Mouse (Mus musculus) cerebellum, postnatal 10 days (tissue): ENCODE measurements around the gene Dpm3.

Source experiments
- DNase-seq, 2 experiments: peaks; one replicate each; pipeline ENCODE4 v3.0.0; 2021; ENCODE audit warnings: mixed read lengths in 2 of 2

The Dpm3 gene

GRCm38 (mm10) chr3:89295685-89296230 lies 36.6 kb downstream of the Dpm3 start:
- DNase-seq, result no peak

- no peak for DNase-seq
Measured at GRCm38 (mm10) chr3:89296761-89297396, 37.7 kb downstream of the Dpm3 start.

- no peak for DNase-seq
Measured at GRCm38 (mm10) chr3:89298908-89299307, 39.8 kb downstream of the Dpm3 start.

GRCm38 (mm10) chr3:89299499-89299898 lies 40.3 kb downstream of the Dpm3 start:
- no peak for DNase-seq

- DNase-seq, result no peak
Measured at GRCm38 (mm10) chr3:89300071-89300470, 40.9 kb downstream of the Dpm3 start.

- DNase-seq, result no peak
Measured at GRCm38 (mm10) chr3:89300514-89300913, 41.4 kb downstream of the Dpm3 start.

GRCm38 (mm10) chr3:89304440-89304839 lies 45.3 kb downstream of the Dpm3 start:
- DNase-seq, result no peak

- DNase-seq, result no peak
Measured at GRCm38 (mm10) chr3:89305105-89305504, 45.9 kb downstream of the Dpm3 start.

GRCm38 (mm10) chr3:89305551-89306325 lies 46.6 kb downstream of the Dpm3 start:
- DNase-seq, result no peak

- DNase-seq, result peak; percentile 83 to 88
Measured at GRCm38 (mm10) chr3:89308089-89308488, 48.9 kb downstream of the Dpm3 start.

GRCm38 (mm10) chr3:89314340-89314739 lies 55.2 kb downstream of the Dpm3 start:
- no peak for DNase-seq

GRCm38 (mm10) chr3:89314791-89315190 lies 55.6 kb downstream of the Dpm3 start:
- DNase-seq, result peak in 1 of 2 experiments; percentile 23

GRCm38 (mm10) chr3:89315195-89315929 lies 56.2 kb downstream of the Dpm3 start:
- DNase-seq, result peak; percentile 91 to 94

GRCm38 (mm10) chr3:89315930-89316831 lies 57.0 kb downstream of the Dpm3 start:
- peak; percentile 33 to 41 for DNase-seq
